Mouse (Mus musculus): ENCODE results near the gene Slc6a13. TPM values are rescaled to one million over a fixed set of nuclear protein-coding genes. Genes with fewer than 3 reads are reported as not detected.
A peak's percentile ranks its signal among the peaks of the same experiment; 100 is the strongest.

Slc6a13 gene
- total and polyA plus RNA-seq, 2 experiments from 2014 or later, result 43.5 to 45.7 TPM

DNA sequence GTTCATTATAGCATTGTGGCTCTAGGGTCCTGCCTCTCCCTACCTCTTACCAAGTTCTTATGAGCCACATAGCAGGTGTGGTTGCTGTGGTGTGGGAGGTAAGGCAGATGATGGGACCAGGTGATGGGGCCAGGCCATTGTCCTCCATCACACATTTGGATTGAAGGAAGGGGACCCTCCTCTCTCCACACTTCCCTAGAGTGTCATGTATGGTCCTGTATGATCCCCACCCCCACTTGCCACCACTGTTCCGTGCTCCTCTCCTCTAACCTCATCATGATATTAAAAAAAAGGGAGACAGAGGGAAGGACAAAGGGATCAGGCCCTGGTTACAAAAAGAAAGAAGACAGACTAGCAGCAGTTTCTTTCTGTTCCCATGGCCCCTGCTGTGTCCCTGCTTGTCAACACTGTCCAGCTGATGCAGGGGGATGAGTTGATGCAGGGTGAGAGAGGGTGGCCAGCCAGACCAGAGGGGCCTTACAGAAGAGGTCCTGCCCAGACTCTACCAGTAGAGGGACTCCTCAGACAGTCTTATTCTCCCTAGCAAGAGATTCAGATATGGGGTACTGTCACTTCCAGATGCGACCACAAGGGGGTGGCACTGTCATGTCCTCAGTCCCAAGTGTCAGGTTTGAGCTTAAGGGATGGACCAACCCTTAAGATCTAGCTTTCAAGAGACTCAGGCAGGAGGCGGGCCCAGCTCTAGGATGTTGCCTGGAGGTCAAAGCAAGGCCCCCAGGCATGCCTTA is 37.9 kb downstream of the Slc6a13 start:
- no peaks in the 10 kb centered on the region for H3K36me3 ChIP-seq (ENCODE audit: insufficient read depth)
- no peak overlapping the region for H3K4me2 ChIP-seq (ENCODE audit: low read depth)
- 26% methylated on average over 3 of the region's 3 CpGs for WGBS
- TF ChIP-seq CTCF (IDR thresholded peaks at IDR 0.05; ENCODE audit: low read depth), result peak; percentile 96
- no peak overlapping the region for H3K9ac ChIP-seq
- H3K27ac ChIP-seq (ENCODE audit: low read depth, low read length), result no peak overlapping the region
- H3K9me3 ChIP-seq (ENCODE audit: low read length), result no peaks in the 10 kb centered on the region
- DNase-seq (peak; percentile 84), ATAC-seq (peak; percentile 84)
- H3K27me3 ChIP-seq (ENCODE audit: insufficient read depth, low read length), result no peaks in the 10 kb centered on the region
- no peaks in the 10 kb centered on the region for H3K4me1 ChIP-seq (ENCODE audit: insufficient read depth)
- no peak overlapping the region for H3K4me3 ChIP-seq (ENCODE audit: low read depth, low read length)

DNA sequence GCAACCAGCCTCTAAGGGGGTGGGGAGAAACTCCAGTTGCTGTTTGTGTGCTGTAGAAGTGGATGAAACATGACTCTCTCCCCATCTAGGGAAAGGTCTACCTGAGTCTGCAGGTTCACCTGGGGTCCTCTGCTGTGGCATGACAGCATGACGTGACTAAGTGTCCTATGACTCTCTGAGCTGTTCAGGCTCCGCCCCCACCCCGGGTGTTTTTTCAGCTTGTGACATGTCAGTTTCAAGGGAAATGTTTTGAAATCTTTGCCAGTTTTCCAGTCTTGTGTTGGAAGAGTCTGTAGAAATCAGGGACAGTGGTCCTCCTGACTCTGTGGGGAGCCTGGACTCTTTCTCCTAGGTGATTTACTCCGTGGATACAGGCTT is 38.5 kb downstream of the Slc6a13 start:
- H3K27ac ChIP-seq (ENCODE audit: low read depth, low read length), result no peak overlapping the region
- H3K4me3 ChIP-seq (ENCODE audit: low read depth, low read length), result no peak overlapping the region
- no peaks in the 10 kb centered on the region for H3K4me1 ChIP-seq (ENCODE audit: insufficient read depth)
- TF ChIP-seq CTCF (IDR thresholded peaks at IDR 0.05; ENCODE audit: low read depth), result no peak
- DNase-seq (no peak), ATAC-seq (no peak)
- H3K4me2 ChIP-seq (ENCODE audit: low read depth), result no peak overlapping the region
- H3K27me3 ChIP-seq (ENCODE audit: insufficient read depth, low read length), result no peaks in the 10 kb centered on the region
- H3K9ac ChIP-seq, result no peak overlapping the region
- no peaks in the 10 kb centered on the region for H3K9me3 ChIP-seq (ENCODE audit: low read length)
- no peaks in the 10 kb centered on the region for H3K36me3 ChIP-seq (ENCODE audit: insufficient read depth)
- WGBS, result 49% methylated on average over 4 of the region's 4 CpGs

DNA sequence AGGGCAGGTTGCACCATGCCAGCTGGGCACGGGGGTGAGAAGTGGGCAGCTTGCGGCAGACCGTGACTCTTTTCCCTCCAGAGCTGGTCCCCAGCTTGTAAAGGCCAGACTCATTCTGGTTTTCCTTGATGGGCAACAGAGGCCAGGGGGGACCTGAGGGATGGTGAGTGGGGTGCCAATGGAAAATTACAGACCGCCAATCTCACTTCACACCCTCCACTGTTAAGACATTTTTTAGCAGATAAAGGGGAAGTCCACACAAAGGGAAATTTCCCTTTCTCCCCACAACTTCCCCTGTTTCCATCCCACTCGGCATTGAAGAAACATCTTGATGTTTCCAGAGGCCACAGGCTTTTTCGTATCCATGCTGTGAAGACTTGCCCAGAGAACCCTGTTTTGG is 41.6 kb downstream of the Slc6a13 start:
- Histone ChIP-seq H3K27me3 (ENCODE audit: insufficient read depth, low read length) (no peaks in the 10 kb centered on the region), H3K4me3 (ENCODE audit: low read depth, low read length) (no peak overlapping the region), H3K9ac (no peak overlapping the region), H3K36me3 (ENCODE audit: insufficient read depth) (no peaks in the 10 kb centered on the region), H3K4me2 (ENCODE audit: low read depth) (no peak overlapping the region), H3K4me1 (ENCODE audit: insufficient read depth) (0 out of 2 replicates have a peak, but pooled peaks cover 3% of the 10 kb centered on the region), H3K27ac (ENCODE audit: low read depth, low read length) (no peak overlapping the region), H3K9me3 (ENCODE audit: low read length) (no peaks in the 10 kb centered on the region)
- 88% methylated on average over 6 of the region's 6 CpGs for WGBS
- DNase-seq (no peak), ATAC-seq (no peak)
- no peak for TF ChIP-seq CTCF (IDR thresholded peaks at IDR 0.05; ENCODE audit: low read depth)

DNA sequence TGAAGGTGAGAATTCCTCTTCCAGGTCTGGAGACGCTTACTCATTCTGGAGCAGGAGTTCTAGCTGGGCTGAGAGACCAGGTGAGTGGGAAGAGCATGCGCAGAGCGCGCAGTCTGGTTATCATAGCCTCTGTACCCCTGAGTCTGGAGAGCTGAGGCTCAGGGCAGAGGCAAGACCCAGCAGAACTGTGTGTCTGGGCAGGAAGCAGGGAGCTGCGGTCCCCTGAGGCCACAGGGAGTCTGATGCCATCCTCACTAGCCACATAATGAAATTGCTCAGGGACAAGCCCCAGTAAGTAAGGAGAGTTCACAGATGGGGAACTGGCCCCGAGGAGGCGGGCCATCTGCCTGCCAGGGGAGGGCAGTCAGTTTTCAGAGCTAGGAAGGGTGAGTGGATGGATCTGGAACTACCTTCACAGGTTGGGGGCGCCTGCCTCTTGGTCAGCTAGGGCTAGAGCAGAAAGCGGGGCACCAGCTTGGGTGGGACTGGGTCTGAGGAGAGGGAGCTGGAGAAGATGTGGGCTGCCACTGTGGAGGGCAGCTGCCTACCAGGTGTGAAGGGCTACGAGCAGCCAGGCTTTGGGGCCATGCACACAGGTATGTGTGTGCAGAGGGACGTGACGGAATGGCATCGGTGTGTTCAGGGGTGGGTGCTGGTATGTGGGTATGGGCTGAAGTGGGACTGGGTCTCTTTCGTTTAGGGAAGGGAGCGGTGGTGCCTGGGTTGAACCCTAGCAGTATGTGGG is 43.2 kb downstream of the Slc6a13 start, which contains the start of gene Slc6a12:
Gene Slc6a12, plus strand, starts transcription at position 51 of the 745 bp plus-strand sequence.
- no peak within 1 kb of the TSS for H3K4me2 ChIP-seq (ENCODE audit: low read depth)
- DNase-seq (no peak), ATAC-seq (no peak)
- no peak for TF ChIP-seq CTCF (IDR thresholded peaks at IDR 0.05; ENCODE audit: low read depth)
- H3K4me3 ChIP-seq (ENCODE audit: low read depth, low read length), result no peak within 1 kb of the TSS
- no peaks in the 10 kb centered on the region for H3K9me3 ChIP-seq (ENCODE audit: low read length)
- no peaks in the 10 kb centered on the region for H3K36me3 ChIP-seq (ENCODE audit: insufficient read depth)
- 0 out of 2 replicates have a peak, but pooled peaks cover 3% of the 10 kb centered on the region for H3K4me1 ChIP-seq (ENCODE audit: insufficient read depth)
- H3K27ac ChIP-seq (ENCODE audit: low read depth, low read length), result no peak within 1 kb of the TSS
- 84% methylated on average over 15 of the region's 15 CpGs for WGBS
- H3K27me3 ChIP-seq (ENCODE audit: insufficient read depth, low read length), result no peaks in the 10 kb centered on the region
- no peak within 1 kb of the TSS for H3K9ac ChIP-seq

DNA sequence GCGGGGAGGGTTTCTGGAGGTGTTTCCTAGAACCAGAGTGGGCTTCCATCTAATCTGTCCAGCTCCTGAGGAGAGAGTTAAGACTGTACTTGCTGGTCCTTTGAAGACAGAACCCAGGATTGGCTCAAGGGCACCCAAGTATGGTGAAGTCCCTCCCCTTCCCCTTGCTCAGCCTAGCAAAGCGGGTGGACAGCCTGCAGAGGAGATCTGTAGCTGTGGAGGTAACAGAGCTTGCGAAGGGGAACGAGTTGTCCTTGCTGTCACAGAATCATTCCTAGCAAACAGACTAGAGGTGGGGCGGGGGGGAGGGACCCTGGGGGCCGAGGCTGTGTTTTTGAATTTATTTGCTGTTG is 43.7 kb downstream of the Slc6a13 start:
- Histone ChIP-seq H3K9ac (no peak overlapping the region), H3K27ac (ENCODE audit: low read depth, low read length) (no peak overlapping the region), H3K27me3 (ENCODE audit: insufficient read depth, low read length) (no peaks in the 10 kb centered on the region), H3K9me3 (ENCODE audit: low read length) (no peaks in the 10 kb centered on the region), H3K4me2 (ENCODE audit: low read depth) (no peak overlapping the region), H3K4me3 (ENCODE audit: low read depth, low read length) (no peak overlapping the region), H3K36me3 (ENCODE audit: insufficient read depth) (no peaks in the 10 kb centered on the region), H3K4me1 (ENCODE audit: insufficient read depth) (0 out of 2 replicates have a peak, but pooled peaks cover 3% of the 10 kb centered on the region)
- 76% methylated on average over 6 of the region's 6 CpGs for WGBS
- TF ChIP-seq CTCF (IDR thresholded peaks at IDR 0.05; ENCODE audit: low read depth), result no peak
- ATAC-seq (no peak), DNase-seq (no peak)

DNA sequence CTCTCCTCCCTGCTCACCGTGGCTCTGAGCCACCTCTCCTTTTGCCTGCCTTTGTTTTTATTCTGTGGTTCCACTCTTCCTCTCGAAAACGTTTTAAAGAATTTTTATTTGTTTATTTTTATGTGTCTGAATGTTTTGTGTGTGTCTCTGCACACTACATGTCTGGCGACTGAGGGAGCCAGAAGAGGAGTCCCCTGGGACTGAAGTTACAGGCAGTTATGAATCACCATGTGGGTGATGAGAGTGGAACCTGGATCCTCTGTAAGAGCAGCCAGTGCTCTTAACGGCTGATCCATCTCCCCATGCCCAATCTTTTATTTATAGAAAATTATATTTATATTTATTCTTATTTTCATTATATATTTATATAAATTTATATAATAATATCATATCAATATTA is 44.3 kb downstream of the Slc6a13 start:
- ATAC-seq, result no peak
- no peak overlapping the region for H3K4me3 ChIP-seq (ENCODE audit: low read depth, low read length)
- no peaks in the 10 kb centered on the region for H3K36me3 ChIP-seq (ENCODE audit: insufficient read depth)
- H3K4me1 ChIP-seq (ENCODE audit: insufficient read depth), result 0 out of 2 replicates have a peak, but pooled peaks cover 3% of the 10 kb centered on the region
- WGBS, result 71% methylated on average over 5 of the region's 5 CpGs
- TF ChIP-seq CTCF (IDR thresholded peaks at IDR 0.05; ENCODE audit: low read depth), result no peak
- H3K9me3 ChIP-seq (ENCODE audit: low read length), result no peaks in the 10 kb centered on the region
- no peak overlapping the region for H3K9ac ChIP-seq
- H3K4me2 ChIP-seq (ENCODE audit: low read depth), result no peak overlapping the region
- H3K27me3 ChIP-seq (ENCODE audit: insufficient read depth, low read length), result no peaks in the 10 kb centered on the region
- DNase-seq, result no peak
- no peak overlapping the region for H3K27ac ChIP-seq (ENCODE audit: low read depth, low read length)

DNA sequence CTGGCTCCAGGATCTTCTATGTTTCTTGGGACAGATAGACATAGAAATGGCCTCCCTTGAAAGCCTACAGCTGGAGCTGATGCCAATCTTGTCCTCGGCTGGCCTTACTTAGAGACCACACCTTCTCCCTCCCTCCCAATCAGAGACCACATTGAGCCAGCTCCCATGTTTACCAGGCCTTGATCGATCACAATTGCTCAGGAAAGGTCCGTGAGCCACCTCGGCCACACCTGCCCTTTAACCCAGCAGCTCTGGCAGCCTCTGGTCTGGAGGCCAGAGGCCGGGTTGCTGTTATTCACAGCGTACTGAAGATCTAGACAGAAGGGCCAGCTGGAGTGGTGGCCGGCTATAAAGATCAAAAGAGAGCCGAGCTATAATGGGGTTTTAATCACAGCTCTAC is 46.4 kb downstream of the Slc6a13 start:
- Histone ChIP-seq H3K4me2 (ENCODE audit: low read depth) (no peak overlapping the region), H3K27ac (ENCODE audit: low read depth, low read length) (no peak overlapping the region), H3K9ac (no peak overlapping the region), H3K4me1 (ENCODE audit: insufficient read depth) (0 out of 2 replicates have a peak, but pooled peaks cover 3% of the 10 kb centered on the region), H3K27me3 (ENCODE audit: insufficient read depth, low read length) (no peaks in the 10 kb centered on the region), H3K4me3 (ENCODE audit: low read depth, low read length) (no peak overlapping the region), H3K9me3 (ENCODE audit: low read length) (no peaks in the 10 kb centered on the region), H3K36me3 (ENCODE audit: insufficient read depth) (no peaks in the 10 kb centered on the region)
- 0 out of 2 replicates have a peak, but pooled peaks have one; percentile 18 for ATAC-seq
- WGBS, result 37% methylated on average over 8 of the region's 8 CpGs
- TF ChIP-seq CTCF (IDR thresholded peaks at IDR 0.05; ENCODE audit: low read depth), result no peak
- DNase-seq, result no peak
